Mouse (Mus musculus) cerebral cortex, adult 2 months (tissue): ENCODE results near the gene Olfr805.

Experiments used
- WGBS: fragments of 180-500 bp; shearing (Covaris S2); methylation state at CpG from one replicate; pipeline ENCODE4 v1.1.7; 2018; 5-methylcytosine and 5-hydroxymethylcytosine counted together

The Olfr805 gene

GRCm38 (mm10) chr10:129729275-129729674 lies at the start of gene Olfr805:
Gene Olfr805 (minus strand): TSS chr10:129729375.
- 98% methylated on average over 2 of the region's 2 CpGs for WGBS

GRCm38 (mm10) chr10:129774338-129774737 lies 45.2 kb upstream of the Olfr805 start, which contains the start of gene Olfr809:
Gene Olfr809 (plus strand): TSS chr10:129774638.

DNA sequence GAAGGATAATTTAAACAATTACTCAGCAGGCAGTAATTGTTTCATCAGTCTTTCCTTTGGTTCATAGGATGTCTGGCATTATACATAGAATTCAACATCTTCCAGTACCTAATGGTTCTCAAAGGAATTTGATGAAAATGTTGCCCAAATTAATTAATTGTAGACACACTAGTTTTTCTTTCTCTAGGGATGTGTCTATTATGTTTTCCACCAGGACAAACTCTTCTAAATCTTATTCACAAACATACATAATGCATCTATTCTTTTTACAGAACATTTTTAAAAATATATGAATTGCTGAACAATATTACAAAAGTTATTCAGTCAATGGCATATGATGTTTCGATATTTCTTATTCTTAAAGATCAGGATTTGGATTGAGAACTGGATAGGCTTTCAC lies 36.0 kb upstream of the Olfr805 start, which contains the start of gene Olfr808:
Olfr808 (plus strand) TSS at position 301 of the 400 bp plus-strand sequence.
- 97% methylated on average over 1 of the region's 1 CpGs for WGBS

DNA sequence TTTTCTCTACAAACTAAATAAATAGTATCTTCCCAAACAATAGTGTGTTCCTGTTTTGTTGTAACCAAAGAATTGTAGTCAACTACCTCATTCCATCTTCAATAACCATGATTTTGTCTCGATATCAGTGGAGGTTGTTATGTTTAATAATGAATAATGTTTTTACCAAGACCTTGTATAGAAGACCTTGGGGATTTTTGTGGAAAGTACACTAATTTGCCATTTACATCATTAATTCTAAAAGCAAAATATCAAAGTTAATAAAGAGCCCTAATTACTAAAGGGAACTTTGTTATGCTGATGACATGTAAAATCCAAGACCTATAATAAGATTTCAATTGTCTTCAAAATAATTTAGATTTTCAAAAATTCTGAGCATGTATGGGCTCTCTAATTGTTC lies 28.5 kb upstream of the Olfr805 start, which contains the start of gene Olfr807:
Olfr807 (minus strand) TSS at position 101 of the 400 bp plus-strand sequence.
- WGBS, result 89% methylated on average over 1 of the region's 1 CpGs

DNA sequence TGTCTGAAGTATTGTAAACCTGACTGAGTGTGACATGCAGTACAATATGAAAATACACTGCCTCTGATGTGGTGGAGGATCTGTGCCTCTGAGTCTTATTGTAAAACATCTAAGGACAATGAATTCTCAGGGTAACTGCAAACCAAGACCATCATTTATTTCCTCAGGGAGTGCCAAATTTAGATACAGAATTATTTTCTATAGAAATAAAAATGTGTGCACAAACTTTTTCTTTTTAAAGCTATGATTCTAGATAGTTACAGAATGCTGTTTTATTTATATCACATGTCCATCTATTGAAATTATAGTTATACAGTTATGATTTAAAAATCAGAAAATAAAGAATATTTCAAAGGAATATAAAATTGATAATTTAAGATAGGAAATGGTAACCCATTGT lies 12.6 kb upstream of the Olfr805 start, which contains the start of gene Olfr806:
Olfr806 (minus strand) TSS at position 101 of the 400 bp plus-strand sequence.

GRCm38 (mm10) chr10:129702910-129703309 lies 26.3 kb downstream of the Olfr805 start, which contains the start of gene Olfr804:
Gene Olfr804 (plus strand): TSS chr10:129703210.

DNA sequence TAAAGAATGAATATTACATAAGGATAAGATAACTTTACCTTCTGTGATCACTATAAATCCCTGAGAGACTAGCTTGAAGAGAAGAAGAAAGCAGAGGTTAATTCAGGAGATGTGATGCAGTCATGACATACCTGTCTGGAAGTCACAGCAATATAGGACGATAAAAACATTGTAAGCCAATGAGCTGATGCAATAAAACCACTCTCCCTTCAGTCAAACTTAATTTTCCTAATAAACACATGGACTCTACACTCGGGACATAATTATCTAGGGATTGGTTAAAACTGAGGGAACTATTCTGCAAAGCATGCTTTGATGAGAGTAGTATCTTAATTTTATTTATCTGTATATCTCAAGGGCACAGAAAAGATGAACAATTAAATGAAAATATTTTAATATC lies 35.0 kb downstream of the Olfr805 start, which contains the start of gene Olfr803:
Olfr803 (minus strand) TSS at position 101 of the 400 bp plus-strand sequence.
- 81% methylated on average over 2 of the region's 2 CpGs for WGBS

- 79% methylated on average over 1 of the region's 1 CpGs for WGBS
These were observed 41.1 kb downstream of the Olfr805 start, which contains the start of gene Olfr802 for GRCm38 (mm10) chr10:129688069-129688468. Gene Olfr802 (minus strand): TSS chr10:129688169.

- 85% methylated on average over 1 of the region's 1 CpGs for WGBS
These were observed 55.4 kb downstream of the Olfr805 start, which contains the start of gene Olfr801 for GRCm38 (mm10) chr10:129673765-129674164. Gene Olfr801 (minus strand): TSS chr10:129673865.
